Mouse (Mus musculus): ENCODE measurements around the gene Itgb2.
A peak's percentile ranks its signal among the peaks of the same experiment; 100 is the strongest.

Gene Itgb2

GRCm38 (mm10) chr10:77530140-77530539, at the start of gene Itgb2:
Gene Itgb2, plus strand, starts transcription at chr10:77530252.
- DNase-seq = no peak

GRCm38 (mm10) chr10:77481814-77482213, 48.2 kb upstream of the Itgb2 start:
- DNase-seq = no peak

GRCm38 (mm10) chr10:77484205-77484935, 45.7 kb upstream of the Itgb2 start:
- DNase-seq = peak; percentile 68

GRCm38 (mm10) chr10:77485786-77486185, 44.3 kb upstream of the Itgb2 start:
- DNase-seq = no peak

- DNase-seq = peak; percentile 3
Observed at GRCm38 (mm10) chr10:77488168-77488567, 41.9 kb upstream of the Itgb2 start.

- DNase-seq = no peak
Observed at GRCm38 (mm10) chr10:77491585-77491984, 38.5 kb upstream of the Itgb2 start.

- DNase-seq = no peak
Observed at GRCm38 (mm10) chr10:77492885-77493284, 37.2 kb upstream of the Itgb2 start.

GRCm38 (mm10) chr10:77497185-77497584, 32.9 kb upstream of the Itgb2 start:
- DNase-seq = no peak

- DNase-seq = no peak
Observed at GRCm38 (mm10) chr10:77498254-77498653, 31.8 kb upstream of the Itgb2 start.

- DNase-seq = no peak
Observed at GRCm38 (mm10) chr10:77500636-77501035, 29.4 kb upstream of the Itgb2 start.

- no peak for DNase-seq
Observed at GRCm38 (mm10) chr10:77502967-77503922, 26.8 kb upstream of the Itgb2 start.

- DNase-seq = peak; percentile 46
Observed at GRCm38 (mm10) chr10:77504143-77504542, 25.9 kb upstream of the Itgb2 start.

- no peak for DNase-seq
Observed at GRCm38 (mm10) chr10:77506526-77506925, 23.5 kb upstream of the Itgb2 start.

GRCm38 (mm10) chr10:77506961-77507577, 23.0 kb upstream of the Itgb2 start:
- DNase-seq = peak; percentile 67

- no peak for DNase-seq
Observed at GRCm38 (mm10) chr10:77507779-77508178, 22.3 kb upstream of the Itgb2 start.

- no peak for DNase-seq
Observed at GRCm38 (mm10) chr10:77508744-77509143, 21.3 kb upstream of the Itgb2 start.

- DNase-seq = peak; percentile 95
Observed at GRCm38 (mm10) chr10:77509403-77510187, 20.5 kb upstream of the Itgb2 start.

- no peak for DNase-seq
Observed at GRCm38 (mm10) chr10:77510225-77510982, 19.6 kb upstream of the Itgb2 start.

GRCm38 (mm10) chr10:77515385-77516348, 14.4 kb upstream of the Itgb2 start, which contains the start of gene Fam207a:
Gene Fam207a, minus strand, starts transcription at chr10:77515785.
- peak; percentile 96 for DNase-seq

GRCm38 (mm10) chr10:77516379-77516951, 13.6 kb upstream of the Itgb2 start:
- no peak for DNase-seq

Data from kidney, postnatal 10 days (tissue).